ENCODE assay signal across 17 mouse cellular contexts in the genomic region with DNA sequence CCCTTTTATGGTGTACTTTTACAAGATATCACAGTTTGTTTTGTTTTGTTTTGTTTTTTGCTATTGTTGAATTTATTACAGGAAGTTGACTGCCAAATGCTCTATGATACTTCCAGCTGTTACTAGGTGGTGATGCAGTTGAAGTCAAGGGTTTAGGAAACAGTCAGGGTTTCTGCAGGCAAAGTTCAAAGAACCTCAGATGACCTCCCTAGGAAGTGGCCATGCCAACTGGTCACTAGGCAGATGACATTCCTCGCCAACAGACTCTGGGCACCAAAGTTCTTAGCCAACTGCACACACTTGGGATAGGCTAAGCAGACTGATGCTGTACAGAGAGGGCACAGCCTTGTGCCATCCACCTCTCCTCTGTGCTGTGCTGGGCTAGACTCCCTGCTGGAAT.
"Had no signal": no experiment of that assay in that cellular context is flagged by ENCODE, and none has a peak within 500 bp of the region (broad histone marks: within the 10 kb centered on the region; RNA-seq: fewer than 3 reads in every experiment).

No protein-coding gene starts in this region.

- H3K4me3 ChIP-seq: limb, embryonic 12.5 days; limb, embryonic 15.5 days; liver, embryonic 13.5 days had no signal

- H3K36me3 ChIP-seq: limb, embryonic 12.5 days; limb, embryonic 15.5 days; liver, embryonic 13.5 days had no signal

- DNase-seq: kidney, postnatal 10 days; kidney, postnatal 4 days; left cerebral cortex, postnatal 4 days; liver, embryonic 13.5 days; lung, adult 2 months; lung, postnatal 14 days; lung, postnatal 4 days; midbrain, embryonic 14.5 days; right cerebral cortex, adult 18-20 months; right cerebral cortex, postnatal 14 days; right cerebral cortex, postnatal 4 days; thymus, adult 2 months; thymus, postnatal 14 days; thymus, postnatal 4 days had no signal

- H3K27ac ChIP-seq: limb, embryonic 12.5 days; limb, embryonic 15.5 days; liver, embryonic 13.5 days; stomach, postnatal 0 days had no signal

- H3K9ac ChIP-seq: limb, embryonic 12.5 days; limb, embryonic 15.5 days; liver, embryonic 13.5 days had no signal

- H3K4me1 ChIP-seq: limb, embryonic 12.5 days; liver, embryonic 13.5 days had no signal
